Mouse (Mus musculus) megakaryocyte, embryonic 14.5 days (primary cell): Measurements from ENCODE around the gene Casp8.

Source experiments
- FLI1 ChIP-seq: IDR thresholded peaks from 2 replicates; pipeline ENCODE4 v1.6.1; 2012; ENCODE audit warnings: low read length, inconsistent platforms, mixed read lengths
- GATA1 ChIP-seq: IDR thresholded peaks from 3 replicates; pipeline ENCODE4 v1.6.1; 2012; ENCODE audit warnings: mixed read lengths, low read length, inconsistent platforms, borderline replicate concordance

DNA sequence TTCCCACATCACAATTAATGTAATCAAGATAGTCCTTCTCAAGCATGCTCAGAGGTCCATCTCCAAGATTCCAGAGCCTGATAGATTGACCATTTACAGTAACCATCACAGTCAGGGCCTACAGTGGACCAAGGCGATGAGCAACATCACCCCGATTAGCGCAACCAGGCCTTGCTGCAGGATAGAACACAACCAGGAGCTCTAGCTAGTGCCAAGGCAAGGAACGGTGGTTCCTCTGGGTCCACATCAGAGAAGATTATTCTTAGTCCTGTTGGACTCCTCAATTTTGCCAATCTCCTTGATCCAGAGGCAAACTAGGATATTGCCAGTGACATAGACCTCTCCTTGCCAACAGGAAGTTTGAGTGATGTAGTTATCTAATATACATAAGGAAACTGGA is 6.8 kb upstream of the Casp8 start:
- no peak for TF ChIP-seq GATA1
- TF ChIP-seq FLI1, result no peak
